Mouse (Mus musculus) liver, embryonic 15.5 days (tissue): ENCODE measurements at regions not wholly inside any gene's neighbourhood (a gene's known extent, or its start where the extent isn't known, plus 50 kb on each side); places are given as distances from the start of the nearest gene placed in this dataset.
A peak's percentile ranks its signal among the peaks of the same experiment; 100 is the strongest.

Source experiments
- ATAC-seq: fragments of 200-750 bp; cut with Nextera tagmentation; 2 replicates; pipeline ENCODE4 v1.8.0; 2017; ENCODE audit warnings: moderate number of reproducible peaks, mild to moderate bottlenecking, moderate library complexity; ENCODE audit not compliant: insufficient read depth
- H3K27ac ChIP-seq: fragments of 300-500 bp; sonication (generic); replicated peaks from 2 replicates; pipeline ENCODE4 v1.5.1; 2015; ENCODE audit warnings: mild to moderate bottlenecking, inconsistent platforms
- H3K27me3 ChIP-seq: fragments of 300-500 bp; sonication (generic); 2 replicates; pipeline ENCODE4 v1.6.1; 2015; ENCODE audit warnings: mild to moderate bottlenecking, inconsistent platforms
- H3K36me3 ChIP-seq: fragments of 300-500 bp; sonication (generic); replicated peaks from 2 replicates; pipeline ENCODE4 v1.6.1; 2015; ENCODE audit warnings: moderate library complexity, mild to moderate bottlenecking, inconsistent platforms
- H3K4me1 ChIP-seq: fragments of 300-500 bp; sonication (generic); replicated peaks from 2 replicates; pipeline ENCODE4 v1.6.1; 2015; ENCODE audit warnings: inconsistent platforms
- H3K4me2 ChIP-seq: fragments of 300-500 bp; sonication (generic); 2 replicates; pipeline ENCODE4 v1.6.1; 2015; ENCODE audit warnings: moderate library complexity, mild to moderate bottlenecking, inconsistent platforms
- H3K4me3 ChIP-seq: fragments of 300-500 bp; sonication (generic); replicated peaks from 2 replicates; pipeline ENCODE4 v1.5.1; 2015; ENCODE audit warnings: mild to moderate bottlenecking, inconsistent platforms
- H3K9ac ChIP-seq: fragments of 300-500 bp; sonication (generic); 2 replicates; pipeline ENCODE4 v1.6.1; 2015; ENCODE audit warnings: moderate library complexity, mild to moderate bottlenecking, inconsistent platforms
- H3K9me3 ChIP-seq: fragments of 300-500 bp; sonication (generic); replicated peaks from 2 replicates; pipeline ENCODE4 v1.6.1; 2016; ENCODE audit warnings: inconsistent platforms
- WGBS: fragments of 180-500 bp; shearing (Covaris S2); methylation state at CpG from one replicate; pipeline ENCODE4 v1.1.7; 2015; ENCODE audit warnings: mixed read lengths; ENCODE audit not compliant: insufficient replicate concordance; 5-methylcytosine and 5-hydroxymethylcytosine counted together

DNA sequence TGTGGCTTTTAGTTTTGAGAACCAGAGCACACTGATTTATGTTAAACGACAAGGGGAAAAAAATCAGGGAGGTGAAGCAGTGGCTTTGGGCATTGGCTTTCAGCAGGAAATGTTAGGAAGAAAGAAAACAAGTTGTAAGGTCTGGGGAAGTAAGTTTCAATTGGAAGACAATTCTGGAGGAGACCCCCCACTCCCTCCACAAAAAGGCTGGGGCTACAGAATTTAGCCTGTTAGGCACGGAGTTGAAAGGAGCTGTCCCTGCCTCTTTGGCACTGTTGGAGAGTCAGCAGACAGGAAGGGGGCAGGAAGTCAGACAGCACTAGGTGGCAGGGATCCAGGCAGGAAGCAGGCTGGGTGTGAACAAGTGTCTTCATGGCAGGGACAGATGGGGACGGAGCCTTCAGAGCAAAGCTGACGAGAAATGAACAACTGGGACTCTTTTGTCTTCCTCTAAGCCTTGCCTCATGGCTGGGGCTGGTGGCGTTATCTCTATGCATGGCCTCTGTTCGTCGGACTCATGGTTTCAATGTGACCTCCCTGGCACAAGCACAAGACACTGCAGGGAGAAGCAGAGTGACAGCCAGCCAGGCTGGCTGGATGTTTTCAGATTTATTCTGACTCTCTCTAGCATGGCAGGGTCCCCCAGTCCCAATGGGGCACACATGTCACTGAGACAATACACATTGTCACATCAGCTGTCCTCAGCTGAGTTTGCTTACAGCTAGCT, 338.0 kb downstream of the 1500009L16Rik start:
- ATAC-seq: 0 out of 2 replicates have a peak, but pooled peaks have one; percentile 40
- H3K9me3 ChIP-seq: no peaks in the 10 kb centered on the region
- H3K36me3 ChIP-seq: no peaks in the 10 kb centered on the region
- H3K9ac ChIP-seq: no peak overlapping the region
- peaks cover 4% of the 10 kb centered on the region for H3K4me1 ChIP-seq
- H3K4me3 ChIP-seq: no peak overlapping the region
- 6% methylated on average over 7 of the region's 7 CpGs for WGBS
- no peak overlapping the region for H3K27ac ChIP-seq
- no peak overlapping the region for H3K4me2 ChIP-seq
- H3K27me3 ChIP-seq: no peaks in the 10 kb centered on the region

DNA sequence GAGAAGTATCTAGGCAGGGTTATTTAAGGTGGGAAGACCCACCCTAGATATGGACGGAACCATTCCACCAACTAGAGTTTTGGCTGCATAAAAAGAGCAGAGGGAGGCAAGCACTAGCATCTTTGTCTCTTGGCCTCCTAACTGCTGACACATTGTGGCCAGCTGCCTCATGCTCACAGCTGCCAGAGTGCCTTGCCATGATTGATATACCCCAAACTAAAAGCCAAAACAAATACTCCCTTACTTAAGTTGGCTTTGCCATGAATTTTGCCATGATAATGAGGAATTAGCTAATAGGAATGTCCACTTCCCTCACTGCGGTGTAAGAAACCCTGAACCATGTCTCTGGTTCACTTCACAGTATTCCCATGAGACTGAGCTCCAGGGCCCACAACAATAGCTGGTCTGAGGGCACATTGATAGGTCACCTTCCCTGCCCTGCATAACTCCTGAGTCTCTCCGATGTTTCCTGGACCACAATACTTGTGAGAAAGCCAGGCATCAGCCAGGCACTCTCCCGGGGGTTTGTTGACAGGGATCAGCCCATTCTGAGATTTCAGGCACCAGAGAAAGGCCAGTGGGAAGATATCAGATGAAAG, 344.5 kb downstream of the 1500009L16Rik start:
- no peak overlapping the region for H3K4me2 ChIP-seq
- no peak overlapping the region for H3K4me3 ChIP-seq
- 54% methylated on average over 4 of the region's 4 CpGs for WGBS
- no peaks in the 10 kb centered on the region for H3K36me3 ChIP-seq
- H3K9ac ChIP-seq: no peak overlapping the region
- H3K27ac ChIP-seq: no peak overlapping the region
- no peak for ATAC-seq
- H3K4me1 ChIP-seq: no peaks in the 10 kb centered on the region
- H3K27me3 ChIP-seq: no peaks in the 10 kb centered on the region
- no peaks in the 10 kb centered on the region for H3K9me3 ChIP-seq

DNA sequence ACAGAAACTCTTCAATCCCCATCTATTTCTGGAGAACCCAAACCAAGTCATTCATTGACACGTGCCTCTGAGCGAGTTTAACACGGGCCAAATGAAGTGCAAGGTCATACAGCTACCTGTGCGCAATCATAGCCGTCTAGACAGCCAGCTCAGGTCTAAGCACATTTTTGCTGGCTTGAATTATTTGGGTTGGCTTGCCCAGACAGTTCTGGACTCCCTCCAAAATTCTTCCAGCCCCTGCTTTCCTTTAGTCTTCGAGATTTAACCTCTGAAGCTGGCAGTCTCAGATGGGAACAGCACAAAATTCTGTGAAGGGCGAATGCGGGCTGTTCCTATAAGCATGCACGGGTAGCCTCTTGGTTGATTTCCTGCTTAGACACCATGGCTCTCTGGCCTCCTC, 347.1 kb downstream of the 1500009L16Rik start:
- no peak overlapping the region for H3K4me3 ChIP-seq
- WGBS: 60% methylated on average over 9 of the region's 9 CpGs
- H3K27ac ChIP-seq: no peak overlapping the region
- no peak overlapping the region for H3K4me2 ChIP-seq
- H3K9ac ChIP-seq: no peak overlapping the region
- no peaks in the 10 kb centered on the region for H3K4me1 ChIP-seq
- H3K9me3 ChIP-seq: no peaks in the 10 kb centered on the region
- no peaks in the 10 kb centered on the region for H3K36me3 ChIP-seq
- H3K27me3 ChIP-seq: no peaks in the 10 kb centered on the region
- no peak for ATAC-seq

DNA sequence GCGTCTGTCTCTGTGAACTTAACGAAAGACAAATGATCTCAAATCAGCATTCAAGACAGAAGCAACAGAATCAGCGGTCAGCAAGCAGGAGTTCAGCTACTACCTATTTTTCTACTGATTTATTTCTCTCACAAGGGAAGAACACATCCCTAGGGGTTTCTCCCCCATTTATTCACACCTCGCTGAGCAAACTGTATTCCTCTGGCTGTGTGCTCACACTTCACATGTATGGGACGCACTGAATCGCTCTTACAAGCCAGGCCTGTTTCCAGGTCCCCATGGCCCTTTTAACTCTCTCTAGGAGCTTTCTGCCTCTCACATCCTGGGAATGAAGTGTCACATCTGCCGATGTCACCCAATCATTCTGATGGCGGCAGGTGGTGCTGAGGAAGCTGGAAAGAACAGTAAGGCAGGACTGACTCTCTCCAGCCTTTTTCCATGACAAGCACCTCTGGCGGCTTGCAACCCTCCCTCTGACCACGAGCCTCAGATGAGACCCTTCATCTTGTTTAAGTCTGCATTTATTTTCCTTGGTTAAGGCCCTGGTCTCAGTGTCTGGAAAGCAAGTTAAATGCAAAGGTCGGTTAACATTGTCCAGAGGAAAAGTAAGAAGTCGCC, 350.3 kb downstream of the 1500009L16Rik start:
- no peaks in the 10 kb centered on the region for H3K27me3 ChIP-seq
- 62% methylated on average over 12 of the region's 12 CpGs for WGBS
- no peak overlapping the region for H3K9ac ChIP-seq

DNA sequence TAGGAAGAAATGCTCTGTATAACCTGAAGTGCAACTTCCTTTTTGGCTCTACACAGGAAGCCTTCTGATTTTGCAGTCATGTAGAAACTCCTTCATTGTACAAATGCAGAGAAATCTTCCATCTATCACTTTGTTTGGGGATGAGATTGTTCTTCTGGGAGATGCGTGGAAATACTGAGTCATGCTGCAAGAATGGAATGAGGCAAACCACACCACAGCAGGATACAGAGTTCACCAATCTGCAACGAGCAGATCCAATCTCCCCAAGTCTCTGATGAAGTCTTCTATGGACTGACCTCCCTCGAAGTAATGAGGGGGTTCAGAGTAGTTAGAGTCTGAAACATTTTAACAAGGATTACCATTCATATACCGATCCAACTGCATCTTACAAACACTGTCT, 352.9 kb downstream of the 1500009L16Rik start:
- Histone ChIP-seq H3K27me3 (no peaks in the 10 kb centered on the region), H3K36me3 (no peaks in the 10 kb centered on the region), H3K4me3 (no peak overlapping the region), H3K27ac (no peak overlapping the region), H3K4me1 (no peaks in the 10 kb centered on the region), H3K9ac (no peak overlapping the region), H3K4me2 (no peak overlapping the region), H3K9me3 (no peaks in the 10 kb centered on the region)
- ATAC-seq: no peak
- 30% methylated on average over 4 of the region's 4 CpGs for WGBS

More for the DNA sequence above, 350.3 kb downstream of the 1500009L16Rik start:
- H3K9me3 ChIP-seq: no peaks in the 10 kb centered on the region
- no peak overlapping the region for H3K4me2 ChIP-seq
- H3K27ac ChIP-seq: no peak overlapping the region
- no peaks in the 10 kb centered on the region for H3K4me1 ChIP-seq
- no peak for ATAC-seq
- no peak overlapping the region for H3K4me3 ChIP-seq
- H3K36me3 ChIP-seq: no peaks in the 10 kb centered on the region

DNA sequence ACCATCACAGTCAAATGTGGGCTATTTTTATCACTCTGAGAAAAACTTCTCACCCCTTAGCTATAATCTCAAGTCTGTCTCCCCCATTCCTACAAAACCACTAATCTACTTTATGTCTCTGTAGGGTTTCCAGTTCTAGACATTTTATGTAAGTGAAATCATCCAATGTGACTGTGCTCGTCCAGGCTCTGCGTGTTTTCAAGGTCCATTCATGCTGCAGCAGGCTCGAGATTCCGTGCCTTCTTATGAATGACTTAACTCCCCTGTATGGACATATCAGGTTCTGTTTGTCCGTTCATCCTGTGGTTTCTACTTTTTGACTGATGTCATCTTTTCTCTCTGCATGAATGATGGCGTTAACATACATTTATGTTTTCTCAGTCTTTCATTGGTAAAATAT, 357.6 kb downstream of the 1500009L16Rik start:
- Histone ChIP-seq H3K9me3 (no peaks in the 10 kb centered on the region), H3K4me2 (no peak overlapping the region), H3K27me3 (no peaks in the 10 kb centered on the region), H3K27ac (no peak overlapping the region), H3K9ac (no peak overlapping the region), H3K4me1 (no peaks in the 10 kb centered on the region), H3K36me3 (no peaks in the 10 kb centered on the region), H3K4me3 (no peak overlapping the region)
- WGBS: 63% methylated on average over 6 of the region's 6 CpGs
- no peak for ATAC-seq

DNA sequence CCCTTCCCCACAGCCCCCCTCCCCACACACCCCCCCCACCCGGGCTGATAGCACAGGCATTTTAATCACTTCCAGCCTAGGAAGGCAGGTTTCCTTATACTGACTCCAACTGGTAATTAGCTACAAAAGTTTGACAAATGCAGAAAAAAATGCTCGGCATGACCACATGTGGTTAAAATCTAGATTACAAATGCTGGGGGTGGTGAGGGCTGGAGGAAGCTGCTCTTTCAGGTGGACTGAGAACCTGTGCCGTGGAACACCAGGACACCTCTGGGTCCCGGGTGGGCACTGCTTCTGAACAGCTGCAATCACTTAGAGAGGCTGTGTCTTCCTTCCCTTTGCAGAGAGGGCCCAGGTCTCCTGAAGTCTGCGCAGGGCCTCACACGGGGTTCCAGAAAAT, 358.7 kb downstream of the Nuak1 start:
- Histone ChIP-seq H3K4me2 (no peak overlapping the region), H3K4me1 (no peaks in the 10 kb centered on the region), H3K27me3 (no peaks in the 10 kb centered on the region), H3K9me3 (no peaks in the 10 kb centered on the region), H3K27ac (no peak overlapping the region), H3K4me3 (no peak overlapping the region), H3K36me3 (no peaks in the 10 kb centered on the region), H3K9ac (no peak overlapping the region)
- WGBS: 42% methylated on average over 6 of the region's 6 CpGs
- ATAC-seq: no peak

DNA sequence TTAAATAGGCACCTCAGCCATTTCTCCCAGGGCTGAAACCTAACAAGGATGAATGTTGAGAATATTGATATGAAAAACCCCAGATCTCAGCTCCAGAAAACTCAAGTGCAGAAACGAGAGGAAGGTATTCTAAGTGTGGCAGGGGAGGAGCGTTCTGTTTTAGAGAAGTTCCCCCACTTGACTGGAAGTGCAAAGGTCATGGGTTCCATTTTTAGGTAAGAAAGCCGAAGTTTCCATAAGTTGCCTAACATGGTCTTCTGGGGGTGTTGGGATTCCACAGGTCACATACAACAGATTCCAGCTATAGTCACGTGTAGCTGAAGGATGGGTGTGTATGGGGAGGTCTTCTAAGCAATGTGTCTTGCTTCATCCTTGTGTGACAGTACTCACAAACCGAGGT, 352.9 kb downstream of the Nuak1 start:
- no peak for ATAC-seq
- H3K27ac ChIP-seq: no peak overlapping the region
- H3K4me2 ChIP-seq: no peak overlapping the region
- no peaks in the 10 kb centered on the region for H3K4me1 ChIP-seq
- no peaks in the 10 kb centered on the region for H3K9me3 ChIP-seq
- H3K4me3 ChIP-seq: no peak overlapping the region
- H3K9ac ChIP-seq: no peak overlapping the region
- H3K27me3 ChIP-seq: no peaks in the 10 kb centered on the region
- H3K36me3 ChIP-seq: no peaks in the 10 kb centered on the region
- WGBS: 39% methylated on average over 5 of the region's 5 CpGs

DNA sequence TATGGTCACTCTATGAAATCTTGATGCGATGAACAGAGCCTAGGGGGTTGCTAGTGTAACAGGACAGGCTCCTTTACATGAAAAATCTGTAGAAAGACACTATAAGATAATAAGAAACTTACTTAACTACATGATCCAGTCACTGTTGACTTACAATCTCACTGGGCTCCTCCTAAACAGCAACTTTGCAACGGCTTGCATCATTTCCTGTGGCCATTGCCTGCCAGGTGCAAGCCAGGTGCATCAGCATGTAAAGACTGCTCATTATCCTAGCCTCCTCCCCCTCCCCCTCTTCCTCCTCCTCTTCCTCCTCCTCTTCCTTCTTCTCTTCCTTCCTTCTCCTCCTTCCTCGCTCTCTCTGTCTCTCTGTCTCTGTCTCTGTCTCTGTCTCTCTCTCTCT, 352.5 kb downstream of the Nuak1 start:
- no peak for ATAC-seq
- Histone ChIP-seq H3K36me3 (no peaks in the 10 kb centered on the region), H3K27me3 (no peaks in the 10 kb centered on the region), H3K4me1 (no peaks in the 10 kb centered on the region), H3K9me3 (no peaks in the 10 kb centered on the region), H3K4me2 (no peak overlapping the region), H3K4me3 (no peak overlapping the region), H3K27ac (no peak overlapping the region), H3K9ac (no peak overlapping the region)
- WGBS: 54% methylated on average over 3 of the region's 3 CpGs

DNA sequence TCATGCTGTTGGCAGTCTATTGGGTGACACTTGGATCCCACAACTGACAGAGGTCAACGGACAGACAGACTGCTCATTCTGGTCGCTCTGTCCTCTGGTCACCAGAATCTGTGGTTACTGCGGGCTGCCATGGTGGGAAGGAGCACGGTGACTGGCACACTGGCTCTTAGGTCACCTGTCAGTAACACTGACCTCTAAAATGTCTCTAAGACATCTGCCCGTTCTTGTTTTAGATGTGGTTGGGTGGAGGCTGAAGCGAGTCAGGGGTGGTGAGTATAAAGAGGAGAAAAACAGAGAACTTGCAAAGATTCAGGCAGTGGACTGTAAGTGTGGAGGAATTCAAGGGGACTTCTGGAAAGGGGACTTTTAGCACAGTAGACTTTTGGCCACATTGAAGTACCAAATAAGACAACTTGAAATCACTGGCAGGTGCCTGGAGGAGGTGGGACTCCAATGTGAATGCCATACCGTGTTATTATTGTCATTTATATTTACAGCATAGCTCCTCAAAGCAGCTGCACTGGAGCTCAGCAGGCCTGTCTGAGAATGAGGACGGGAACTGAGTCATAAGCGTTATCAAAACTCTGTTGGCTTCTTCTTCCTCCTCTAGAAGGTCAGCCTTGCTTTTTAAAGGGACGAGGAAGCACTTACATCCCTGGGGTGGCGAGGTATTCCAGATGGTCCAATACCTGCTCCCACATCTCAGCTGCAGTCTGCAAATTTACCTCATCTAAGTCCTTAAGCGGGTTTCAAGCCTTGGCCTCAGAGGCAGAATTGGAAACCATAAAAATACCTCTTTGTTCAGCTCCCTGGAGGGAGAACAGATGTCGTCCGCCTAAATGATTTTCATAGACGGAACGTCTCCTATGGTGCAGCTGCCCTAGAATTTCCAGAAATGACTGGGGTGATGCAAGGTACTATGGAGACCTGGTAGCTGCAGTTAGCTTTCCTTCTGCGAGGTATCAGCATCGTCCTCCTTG, 351.3 kb downstream of the Nuak1 start:
- 61% methylated on average over 18 of the region's 18 CpGs for WGBS
- ATAC-seq: no peak
- no peaks in the 10 kb centered on the region for H3K9me3 ChIP-seq

DNA sequence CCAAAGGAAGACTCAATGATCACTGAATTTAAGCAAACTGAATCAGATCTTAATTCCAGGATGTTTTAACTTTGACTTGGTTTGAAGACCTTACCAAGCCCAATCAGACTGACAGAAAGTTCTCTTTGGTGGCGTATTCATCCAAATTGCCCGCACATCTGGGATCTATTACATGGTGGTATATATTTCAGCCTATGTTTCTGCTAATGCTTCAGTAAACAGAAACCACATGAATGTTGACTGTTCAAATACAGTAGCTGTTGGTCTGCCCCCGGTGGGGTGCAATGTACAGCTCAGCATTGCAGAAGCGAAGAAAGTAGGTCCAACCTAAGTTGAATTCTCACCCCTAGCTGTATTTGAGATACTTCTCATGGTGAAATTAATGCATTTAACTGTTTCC, 346.5 kb downstream of the Nuak1 start:
- H3K4me2 ChIP-seq: no peak overlapping the region
- H3K4me3 ChIP-seq: no peak overlapping the region
- no peak overlapping the region for H3K27ac ChIP-seq
- H3K9me3 ChIP-seq: no peaks in the 10 kb centered on the region
- H3K4me1 ChIP-seq: no peaks in the 10 kb centered on the region
- no peak overlapping the region for H3K9ac ChIP-seq
- ATAC-seq: no peak
- H3K36me3 ChIP-seq: no peaks in the 10 kb centered on the region
- H3K27me3 ChIP-seq: no peaks in the 10 kb centered on the region
- WGBS: 72% methylated on average over 4 of the region's 4 CpGs

More for the DNA sequence above, 351.3 kb downstream of the Nuak1 start:
- no peaks in the 10 kb centered on the region for H3K4me1 ChIP-seq
- H3K27ac ChIP-seq: no peak overlapping the region
- H3K4me2 ChIP-seq: no peak overlapping the region
- no peak overlapping the region for H3K4me3 ChIP-seq
- H3K36me3 ChIP-seq: no peaks in the 10 kb centered on the region
- H3K9ac ChIP-seq: no peak overlapping the region
- H3K27me3 ChIP-seq: no peaks in the 10 kb centered on the region
